Mouse (Mus musculus) stomach, postnatal 0 days (tissue): Measurements from ENCODE around the gene 1700029I15Rik. TPM values are rescaled to one million over a fixed set of nuclear protein-coding genes. Genes with fewer than 3 reads are reported as not detected.
A peak's percentile ranks its signal among the peaks of the same experiment; 100 is the strongest.

Experiments
- ATAC-seq: fragments of 200-750 bp; cut with Nextera tagmentation; 2 replicates; pipeline ENCODE4 v1.8.0; 2017; ENCODE audit not compliant: low FRiP score, low TSS enrichment
- DNase-seq: peaks from one replicate; pipeline ENCODE4 v3.0.0-alpha.2; 2016; ENCODE audit warnings: low spot score
- H3K27ac ChIP-seq: fragments of 300-500 bp; sonication (generic); replicated peaks from 2 replicates; pipeline ENCODE4 v1.5.1; 2014; ENCODE audit warnings: mild to moderate bottlenecking, control low read depth
- H3K27me3 ChIP-seq: fragments of 300-500 bp; sonication (generic); 2 replicates; pipeline ENCODE4 v1.6.1; 2014; ENCODE audit warnings: low read length; ENCODE audit not compliant: control insufficient read depth, insufficient read depth
- H3K36me3 ChIP-seq: fragments of 300-500 bp; sonication (generic); 2 replicates; pipeline ENCODE4 v1.6.1; 2014; ENCODE audit warnings: low read length, mixed read lengths; ENCODE audit not compliant: control insufficient read depth, insufficient read depth
- H3K4me1 ChIP-seq: fragments of 300-500 bp; sonication (generic); replicated peaks from 2 replicates; pipeline ENCODE4 v1.6.1; 2014; ENCODE audit warnings: antibody characterized with exemption; ENCODE audit not compliant: control insufficient read depth, insufficient read depth
- H3K4me2 ChIP-seq: fragments of 300-500 bp; sonication (generic); replicated peaks from 2 replicates; pipeline ENCODE4 v1.6.1; 2014; ENCODE audit warnings: low read depth, mild to moderate bottlenecking, control low read depth, moderate library complexity
- H3K4me3 ChIP-seq: fragments of 300-500 bp; sonication (generic); 2 replicates; pipeline ENCODE4 v1.5.1; 2014; ENCODE audit warnings: low read depth, low read length, control low read depth
- H3K9ac ChIP-seq: fragments of 300-500 bp; sonication (generic); 2 replicates; pipeline ENCODE4 v1.6.1; 2014; ENCODE audit warnings: mild to moderate bottlenecking, low read length, control low read depth, mixed read lengths
- H3K9me3 ChIP-seq: fragments of 300-500 bp; sonication (generic); 2 replicates; pipeline ENCODE4 v1.6.1; 2016; ENCODE audit warnings: low read length; ENCODE audit not compliant: control insufficient read depth
- CTCF ChIP-seq: IDR thresholded peaks from 2 replicates; pipeline ENCODE4 v1.5.1; 2016; ENCODE audit warnings: antibody characterized with exemption, low read depth, mild to moderate bottlenecking, moderate library complexity
- EP300 ChIP-seq: optimal IDR thresholded peaks from 2 replicates; pipeline ENCODE3; 2016; ENCODE audit warnings: antibody characterized with exemption
- WGBS: fragments of 180-500 bp; shearing (Covaris S2); extraction: QIAGEN DNeasy Blood & Tissue Kit; methylation state at CpG from one replicate; pipeline ENCODE4 v1.1.7; 2014; 5-methylcytosine and 5-hydroxymethylcytosine counted together
- polyA plus RNA-seq: library from polyadenylated mRNA; unstranded; fragments of >200 nt; fragmentation: Nextera tagmentation; extraction: Ambion mirVana; gene quantifications from 2 replicates; pipeline ENCODE4 v1.2.1, GENCODE M21; 2015

Gene 1700029I15Rik
- polyA plus RNA-seq, 1 experiment from 2014 or later: 2.3 TPM

GRCm38 (mm10) chr2:92422388-92423135 is 40.2 kb downstream of the 1700029I15Rik start:
- Histone ChIP-seq H3K9me3 (no peaks in the 10 kb centered on the region), H3K4me2 (no peak overlapping the region), H3K4me3 (no peak overlapping the region), H3K27ac (peak overlapping the region; percentile 93; the same call in 1 of the 2 replicates), H3K27me3 (no peaks in the 10 kb centered on the region), H3K4me1 (peaks cover 25% of the 10 kb centered on the region), H3K36me3 (peaks cover 30% of the 10 kb centered on the region), H3K9ac (no peak overlapping the region)
- WGBS: 69% methylated on average over 10 of the region's 10 CpGs
- TF ChIP-seq EP300 (no peak), CTCF (peak; percentile 54)
- DNase-seq (no peak), ATAC-seq (no peak)

- Histone ChIP-seq H3K9ac (no peak overlapping the region), H3K9me3 (no peaks in the 10 kb centered on the region), H3K27me3 (no peaks in the 10 kb centered on the region), H3K4me1 (peaks cover 25% of the 10 kb centered on the region), H3K27ac (peak overlapping the region; percentile 93; the same call in 1 of the 2 replicates), H3K4me2 (no peak overlapping the region), H3K4me3 (no peak overlapping the region), H3K36me3 (peaks cover 29% of the 10 kb centered on the region)
- ATAC-seq (no peak), DNase-seq (no peak)
- WGBS: 87% methylated on average over 9 of the region's 9 CpGs
- TF ChIP-seq CTCF (no peak), EP300 (no peak)
Measured at GRCm38 (mm10) chr2:92423156-92423555, 40.8 kb downstream of the 1700029I15Rik start.

DNA sequence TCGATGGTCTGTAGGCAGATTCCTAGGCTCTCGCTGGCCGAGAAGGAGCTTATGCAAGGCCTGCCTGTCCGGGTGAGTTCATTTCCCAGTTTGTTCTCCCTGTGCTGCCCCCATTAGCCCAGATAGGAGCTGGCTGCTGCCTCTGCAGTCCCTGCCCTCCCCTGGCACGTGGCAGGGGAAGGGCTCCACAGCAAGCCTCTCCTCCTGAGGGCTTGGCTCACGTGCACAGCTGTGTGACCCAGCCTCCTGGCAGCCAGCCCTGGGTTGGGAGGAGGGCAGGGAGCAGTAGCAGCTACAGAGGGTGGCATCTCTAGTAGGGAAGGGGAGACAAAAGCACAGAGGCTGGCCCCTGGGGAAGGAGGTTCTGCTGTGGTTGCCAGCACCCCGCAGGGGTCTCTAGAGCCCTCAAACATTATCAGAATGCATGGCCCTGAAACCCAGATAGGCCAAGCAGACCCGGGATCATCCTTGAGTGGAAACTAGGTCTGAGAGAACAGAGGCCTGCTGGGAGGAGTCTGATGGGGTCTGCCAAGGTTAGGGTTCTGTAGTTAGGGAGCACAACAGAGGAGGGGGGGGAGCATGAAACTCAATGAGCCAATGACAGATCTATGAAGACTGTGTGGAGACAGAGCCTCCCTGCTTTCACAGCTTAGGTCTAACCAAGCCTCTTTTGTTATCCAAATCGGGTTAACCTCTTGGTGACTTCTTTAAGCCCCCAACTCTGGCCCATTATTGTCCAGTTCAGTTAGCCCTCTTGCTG is 41.5 kb downstream of the 1700029I15Rik start:
- Histone ChIP-seq H3K9ac (no peak overlapping the region), H3K4me3 (no peak overlapping the region), H3K9me3 (no peaks in the 10 kb centered on the region), H3K27me3 (no peaks in the 10 kb centered on the region), H3K4me1 (peaks cover 29% of the 10 kb centered on the region), H3K27ac (peak overlapping the region; percentile 93), H3K36me3 (peaks cover 29% of the 10 kb centered on the region), H3K4me2 (0 out of 2 replicates have a peak overlapping the region, but pooled peaks have one; percentile 14)
- DNase-seq (peak; percentile 95), ATAC-seq (peak; percentile 76)
- TF ChIP-seq EP300: no peak
- TF ChIP-seq CTCF: peak; percentile 38
- WGBS: 46% methylated on average over 9 of the region's 9 CpGs

DNA sequence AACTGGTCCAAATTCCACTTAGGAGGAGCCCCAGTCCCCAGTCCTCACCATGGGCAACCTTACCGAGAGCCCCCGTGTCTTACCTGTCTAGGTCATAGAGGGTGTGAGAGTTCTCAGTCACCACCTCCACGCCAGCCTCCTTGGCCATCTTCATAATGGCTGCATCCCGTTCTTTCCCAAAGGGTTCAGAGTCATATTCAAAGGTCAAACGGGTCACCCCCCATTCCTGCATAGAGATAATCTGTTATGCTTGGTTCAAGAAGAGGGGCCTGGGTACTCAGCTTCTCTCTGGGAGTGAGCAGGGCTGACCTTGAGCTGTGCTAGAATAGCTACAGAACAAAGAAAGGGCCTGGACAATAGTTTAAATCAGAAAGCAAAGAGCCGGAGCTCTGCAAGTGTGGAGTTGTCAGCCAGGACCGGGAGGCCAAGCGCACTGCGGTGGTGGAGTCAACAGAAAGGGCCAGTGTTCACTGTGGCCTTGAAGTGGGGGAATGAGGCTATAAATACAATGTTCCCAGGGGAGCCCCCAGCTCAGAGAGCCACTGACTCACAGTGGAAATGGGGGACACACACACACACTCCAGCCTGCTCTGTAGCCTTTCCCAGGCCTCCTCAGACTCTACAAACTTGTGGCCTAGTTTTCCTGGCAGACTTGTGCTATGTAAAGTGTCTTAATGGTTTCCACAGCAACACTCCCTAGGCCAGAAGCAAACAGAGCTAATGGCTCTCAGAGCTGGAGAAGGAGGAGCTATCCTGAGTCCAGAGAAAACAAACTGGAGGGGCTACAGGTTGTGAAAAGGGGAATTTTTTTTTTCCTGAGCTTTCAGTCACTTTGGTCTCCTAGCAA is 42.3 kb downstream of the 1700029I15Rik start:
- Histone ChIP-seq H3K4me3 (no peak overlapping the region), H3K27me3 (no peaks in the 10 kb centered on the region), H3K9me3 (no peaks in the 10 kb centered on the region), H3K36me3 (peaks cover 26% of the 10 kb centered on the region), H3K4me2 (peak overlapping the region; percentile 14; the same call in 1 of the 2 replicates), H3K9ac (peak overlapping the region; percentile 35; the same call in 1 of the 2 replicates), H3K4me1 (peaks cover 32% of the 10 kb centered on the region), H3K27ac (peak overlapping the region; percentile 93)
- WGBS: 55% methylated on average over 9 of the region's 9 CpGs
- DNase-seq: peak; percentile 61
- no peak for TF ChIP-seq EP300
- ATAC-seq: peak; percentile 54

GRCm38 (mm10) chr2:92425366-92425765 is 43.0 kb downstream of the 1700029I15Rik start:
- no peak for DNase-seq
- H3K9ac ChIP-seq: no peak overlapping the region
- 68% methylated on average over 4 of the region's 4 CpGs for WGBS
- peaks cover 22% of the 10 kb centered on the region for H3K36me3 ChIP-seq
- H3K4me1 ChIP-seq: peaks cover 37% of the 10 kb centered on the region
- no peak for TF ChIP-seq EP300
- TF ChIP-seq CTCF: no peak
- no peak for ATAC-seq
- no peaks in the 10 kb centered on the region for H3K9me3 ChIP-seq
- H3K4me2 ChIP-seq: no peak overlapping the region
- no peak overlapping the region for H3K4me3 ChIP-seq
- peak overlapping the region; percentile 93 for H3K27ac ChIP-seq
- no peaks in the 10 kb centered on the region for H3K27me3 ChIP-seq
